ENCODE assay signal across 8 mouse cellular contexts in genomic region chr3:104441870-104442283, GRCm38 (mm10).
DNase-seq lines count a peak whose midpoint lies in the region; ATAC-seq and TF ChIP-seq lines count a peak whose summit lies in the region.

No protein-coding gene starts in this region.

- no peaks in the 10 kb centered on the region for H3K27me3 ChIP-seq in embryonic facial prominence, embryonic 15.5 days
- H3K27me3 ChIP-seq in heart, embryonic 10.5 days (ENCODE audit: insufficient read depth, poor library complexity, severe bottlenecking) = no peaks in the 10 kb centered on the region
- no peaks in the 10 kb centered on the region for H3K27me3 ChIP-seq in kidney, embryonic 15.5 days

- 9% methylated on average over 15 of the region's 15 CpGs for WGBS in bone marrow, adult 2 months
- WGBS in embryonic facial prominence, embryonic 15.5 days = 12% methylated on average over 15 of the region's 15 CpGs
- WGBS in heart, embryonic 10.5 days = 8% methylated on average over 15 of the region's 15 CpGs
- 11% methylated on average over 15 of the region's 15 CpGs for WGBS in kidney, embryonic 15.5 days

- ATAC-seq in embryonic facial prominence, embryonic 15.5 days (ENCODE audit: insufficient number of reproducible peaks, low FRiP score, low TSS enrichment, low read depth) = peak; percentile 86
- peak; percentile 94 for ATAC-seq in kidney, embryonic 15.5 days (replicated peaks; ENCODE audit: low FRiP score)
- ATAC-seq in monocyte, adult 5-6 weeks (replicated peaks; ENCODE audit: insufficient number of reproducible peaks, low FRiP score, low TSS enrichment, poor library complexity, severe bottlenecking) = peak; percentile 95

- peak overlapping the region; percentile 20; the same call in 1 of the 2 replicates for H3K27ac ChIP-seq in bone marrow, adult 2 months (ENCODE audit: control insufficient read depth, insufficient read depth, low read depth, low read length, poor library complexity)
- H3K27ac ChIP-seq in embryonic facial prominence, embryonic 15.5 days (replicated peaks) = peak overlapping the region; percentile 63
- peak overlapping the region; percentile 89 for H3K27ac ChIP-seq in heart, embryonic 10.5 days
- peak overlapping the region; percentile 57; the same call in 1 of the 2 replicates for H3K27ac ChIP-seq in kidney, embryonic 15.5 days

- H3K36me3 ChIP-seq in embryonic facial prominence, embryonic 15.5 days = no peaks in the 10 kb centered on the region
- H3K36me3 ChIP-seq in heart, embryonic 10.5 days = no peaks in the 10 kb centered on the region
- no peaks in the 10 kb centered on the region for H3K36me3 ChIP-seq in kidney, embryonic 15.5 days

- DNase-seq in 416B (ENCODE audit: low read depth) (peak; percentile 95), liver (peak; percentile 88)
- DNase-seq in heart, embryonic 10.5 days (ENCODE audit: low spot score) = peak; percentile 95
- peak; percentile 85 to 96 for DNase-seq in spleen, postnatal 4 days (ENCODE audit: low spot score in 2 of 2)

- 0 out of 2 replicates have a peak overlapping the region, but pooled peaks have one; percentile 13 for H3K9ac ChIP-seq in embryonic facial prominence, embryonic 15.5 days
- peak overlapping the region; percentile 31; the same call in 1 of the 2 replicates for H3K9ac ChIP-seq in kidney, embryonic 15.5 days

- TF ChIP-seq CTCF in bone marrow, adult 2 months (IDR thresholded peaks at IDR 0.05; ENCODE audit: control insufficient read depth, insufficient read depth, low read length) = peak; percentile 87

- peaks cover 2% of the 10 kb centered on the region; the same call in 1 of the 2 replicates for H3K4me1 ChIP-seq in bone marrow, adult 2 months (ENCODE audit: control insufficient read depth, insufficient read depth, low read length)
- H3K4me1 ChIP-seq in embryonic facial prominence, embryonic 15.5 days = peaks cover 12% of the 10 kb centered on the region
- peaks cover 33% of the 10 kb centered on the region for H3K4me1 ChIP-seq in heart, embryonic 10.5 days
- peaks cover 14% of the 10 kb centered on the region for H3K4me1 ChIP-seq in kidney, embryonic 15.5 days

- TF ChIP-seq POLR2A in bone marrow, adult 2 months (IDR thresholded peaks at IDR 0.05; ENCODE audit: borderline replicate concordance, control insufficient read depth, low read depth, low read length) = no peak

- no peak overlapping the region for H3K4me3 ChIP-seq in bone marrow, adult 2 months (replicated peaks; ENCODE audit: control insufficient read depth, low read depth, low read length)
- peak overlapping the region; percentile 24 for H3K4me3 ChIP-seq in embryonic facial prominence, embryonic 15.5 days (replicated peaks)
- peak overlapping the region; percentile 27; the same call in 1 of the 2 replicates for H3K4me3 ChIP-seq in heart, embryonic 10.5 days
- H3K4me3 ChIP-seq in kidney, embryonic 15.5 days (replicated peaks) = peak overlapping the region; percentile 28

- no peaks in the 10 kb centered on the region for H3K9me3 ChIP-seq in embryonic facial prominence, embryonic 15.5 days (replicated peaks)
- no peaks in the 10 kb centered on the region for H3K9me3 ChIP-seq in heart, embryonic 10.5 days
- H3K9me3 ChIP-seq in kidney, embryonic 15.5 days (replicated peaks) = no peaks in the 10 kb centered on the region

- H3K4me2 ChIP-seq in embryonic facial prominence, embryonic 15.5 days (replicated peaks) = peak overlapping the region; percentile 50
- H3K4me2 ChIP-seq in kidney, embryonic 15.5 days = peak overlapping the region; percentile 56

Comparison
In these comparisons a context has a peak if more than half of its experiments do, and no peak if none do; other contexts are left out.
1. H3K27ac ChIP-seq: peak in every context shown above with its lines; median percentile 89 in heart, embryonic 10.5 days; 63 in embryonic facial prominence, embryonic 15.5 days; 57 in kidney, embryonic 15.5 days; 20 in bone marrow, adult 2 months.